ENCODE assay signal across 8 mouse cellular contexts in the genomic region with DNA sequence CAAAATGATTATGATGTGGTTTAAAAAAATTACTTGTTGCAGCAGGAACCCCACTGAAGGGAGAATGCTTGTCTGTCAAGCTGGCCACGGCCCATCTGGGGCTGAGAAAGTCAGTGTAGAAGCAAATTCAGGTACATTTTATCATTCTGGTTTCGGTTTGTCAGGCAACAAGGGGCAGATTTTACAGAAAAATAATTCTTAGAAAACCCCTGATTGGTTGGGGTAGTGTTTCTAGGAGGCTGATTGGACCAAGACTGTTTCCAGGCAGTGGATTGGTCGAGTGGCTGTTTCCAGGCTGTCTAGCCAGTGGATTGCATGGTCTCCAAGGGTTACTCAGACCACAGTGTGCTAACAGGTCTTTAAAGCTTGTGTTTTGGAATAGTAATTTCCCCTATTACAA. TPM values are rescaled to one million over a fixed set of nuclear protein-coding genes. Genes with fewer than 3 reads are reported as not detected.
DNase-seq lines count a peak whose midpoint lies in the region; ATAC-seq lines count a peak whose summit lies in the region.

A gene (minus strand): TSS at position 162 of the 400 bp plus-strand sequence.

- no peaks in the 10 kb centered on the region for H3K36me3 ChIP-seq in hindbrain, embryonic 12.5 days
- no peaks in the 10 kb centered on the region for H3K36me3 ChIP-seq in macrophage (ENCODE audit: inconsistent target)

- no peak for ATAC-seq in hindbrain, embryonic 12.5 days (ENCODE audit: low FRiP score)

- no peak within 1 kb of the TSS for H3K4me3 ChIP-seq in hindbrain, embryonic 12.5 days
- H3K4me3 ChIP-seq in macrophage (ENCODE audit: inconsistent target) = peak within 1 kb of the TSS; percentile 31

- no peak within 1 kb of the TSS; the same call in 1 of the 2 replicates for H3K4me2 ChIP-seq in hindbrain, embryonic 12.5 days (replicated peaks)

- no peak within 1 kb of the TSS for H3K9ac ChIP-seq in hindbrain, embryonic 12.5 days

- H3K79me2 ChIP-seq in macrophage (ENCODE audit: inconsistent target) = no peaks in the 10 kb centered on the region

- H3K27ac ChIP-seq in hindbrain, embryonic 12.5 days = no peak within 1 kb of the TSS
- H3K27ac ChIP-seq in macrophage = peak within 1 kb of the TSS; percentile 4

- H3K9me3 ChIP-seq in hindbrain, embryonic 12.5 days (replicated peaks) = no peaks in the 10 kb centered on the region

- WGBS in hindbrain, embryonic 12.5 days = 66% methylated on average over 3 of the region's 3 CpGs
- WGBS in macrophage (ENCODE audit: missing documents) = 20% methylated on average over 3 of the region's 3 CpGs

- H3K4me1 ChIP-seq in hindbrain, embryonic 12.5 days = no peaks in the 10 kb centered on the region

- peak; percentile 30 for DNase-seq in kidney, adult 11 months
- DNase-seq in kidney, adult 18-20 months = no peak
- peak; percentile 61 for DNase-seq in adrenal gland, postnatal 25 days
- DNase-seq in frontal cortex, postnatal 36 days (ENCODE audit: low spot score in 2 of 2) = peak; percentile 27 to 30
- peak; percentile 37 for DNase-seq in layer of hippocampus, postnatal 36 days
- DNase-seq in skeletal muscle tissue, adult 2 months (ENCODE audit: low read depth, low spot score) = peak; percentile 58

- no peaks in the 10 kb centered on the region for H3K27me3 ChIP-seq in hindbrain, embryonic 12.5 days

RNA-seq across cellular contexts. Expression of the gene that starts here (rescaled TPM):
- total RNA-seq in adrenal gland, postnatal 25 days (2021) = 166 and 180 TPM in 2 replicates
- polyA plus RNA-seq in hindbrain, embryonic 12.5 days (2016; fragmentation: Nextera tagmentation; extraction: Ambion mirVana) = 118 and 124 TPM in 2 replicates
- 100 to 1,000 TPM; 137 to 151 TPM for total RNA-seq in layer of hippocampus, postnatal 36 days (2021)
- 100 to 1,000 TPM in 5 of 26 experiments, 10 to 100 TPM in 21; 44.0 to 184 (median 74.5) TPM for total RNA-seq in macrophage (2018; cell fraction: chromatin; rRNA removed)
- 100 to 1,000 TPM in 22 of 26 experiments, 10 to 100 TPM in 4; 76.6 to 308 (median 177) TPM for total RNA-seq in macrophage (2018; cell fraction: cytosol; rRNA removed)
- total RNA-seq in macrophage (2018; cell fraction: nucleus; rRNA removed) = 100 to 1,000 TPM in 22 of 26 experiments, 10 to 100 TPM in 4; 61.6 to 299 (median 162) TPM
- polyA plus RNA-seq in macrophage (2018) = 31.2 to 182 TPM (median 101 TPM) in 3 replicates
